Mouse (Mus musculus) gastrocnemius, postnatal 36 days (tissue): ENCODE data around the gene Cdc27. TPM values are rescaled to one million over a fixed set of nuclear protein-coding genes. Genes with fewer than 3 reads are reported as not detected.
"Not testable (repeated sequence)": the region's sequence is repeated elsewhere in the genome, so short reads cannot be mapped to it uniquely, and the experiment has no call there.

Experiments
- DNase-seq, 2 experiments: peaks; one replicate each; pipeline ENCODE4 v3.0.0; 2022
- intact Hi-C: fragments of 180-260 bp; cut with DNase I; formaldehyde crosslinking; loops from one replicate; pipeline ENCODE4 v1.15.1; 2025
- total RNA-seq, 2 experiments: library from RNA; stranded (reverse); gene quantifications; 2 replicates each; pipeline ENCODE4 v1.2.3; 2021

Gene Cdc27
- total RNA-seq, 2 experiments from 2014 or later = 24.9 to 25.2 TPM

- intact Hi-C loops = no loop called here
- DNase-seq = no peak
These were observed 21.7 kb upstream of the Cdc27 start for GRCm38 (mm10) chr11:104572091-104572490.

DNA sequence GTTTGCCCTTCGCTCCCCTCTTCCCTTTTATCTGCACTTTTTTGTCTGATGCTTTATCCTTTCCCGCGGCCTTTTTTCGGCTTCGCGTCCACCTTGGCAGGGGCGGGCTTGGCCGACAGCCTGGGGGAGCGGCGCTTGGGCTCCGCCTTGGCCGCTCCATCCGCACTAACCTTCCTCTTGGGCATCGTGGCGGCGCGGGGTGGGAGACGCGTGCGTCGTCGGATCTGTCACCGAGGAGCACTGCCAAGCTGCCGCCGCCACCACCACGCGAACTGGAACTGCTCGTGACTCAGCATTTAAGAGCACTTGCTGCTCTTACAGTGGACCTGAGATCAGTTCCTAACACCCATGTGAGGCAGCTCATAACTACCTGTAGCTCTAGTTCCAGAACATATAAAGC lies 21.0 kb upstream of the Cdc27 start:
- DNase-seq, intact Hi-C loops: not testable (repeated sequence)

DNA sequence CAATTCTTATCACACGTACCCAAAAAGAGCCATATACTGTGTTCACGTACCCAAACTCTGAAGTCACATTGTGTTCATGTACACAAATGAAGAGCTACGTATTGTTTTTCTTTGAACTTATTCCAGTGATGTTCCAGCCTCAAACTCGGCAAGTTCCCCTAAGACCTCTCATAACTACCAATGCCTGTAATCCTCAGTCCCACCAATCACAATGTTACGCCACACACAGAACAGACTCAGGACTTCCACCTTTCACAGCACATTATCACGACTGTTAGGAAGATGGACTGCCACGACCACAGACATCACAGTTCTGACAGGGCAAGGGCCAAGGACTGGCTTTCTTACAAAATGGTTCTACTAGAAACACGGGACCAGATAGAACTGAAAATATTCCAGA lies 20.1 kb upstream of the Cdc27 start:
- DNase-seq, intact Hi-C loops: not testable (repeated sequence)

GRCm38 (mm10) chr11:104568326-104568725 lies 17.9 kb upstream of the Cdc27 start:
- DNase-seq = no peak
- intact Hi-C loops = no loop called here

DNA sequence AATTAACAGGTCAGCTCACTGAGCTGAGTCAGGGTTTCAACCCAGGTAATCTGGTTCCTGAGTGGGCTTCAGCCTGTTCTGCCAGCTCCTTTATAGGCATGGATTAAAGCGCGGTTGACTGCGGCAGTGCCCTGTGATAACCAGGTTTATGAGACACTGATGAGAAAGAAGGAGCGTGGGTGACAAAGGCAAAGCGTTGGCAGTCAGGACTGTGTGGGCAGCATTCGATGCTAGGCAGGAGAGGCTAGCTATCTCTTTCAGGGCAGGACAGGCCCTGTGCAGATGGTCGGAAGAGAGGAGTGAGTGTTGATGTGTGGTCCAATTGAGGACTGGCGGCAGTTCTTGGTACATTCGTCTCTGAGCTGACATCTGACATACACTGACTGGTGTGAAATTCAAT lies 17.3 kb upstream of the Cdc27 start:
- no peak for DNase-seq
- intact Hi-C loops = no loop called here

DNA sequence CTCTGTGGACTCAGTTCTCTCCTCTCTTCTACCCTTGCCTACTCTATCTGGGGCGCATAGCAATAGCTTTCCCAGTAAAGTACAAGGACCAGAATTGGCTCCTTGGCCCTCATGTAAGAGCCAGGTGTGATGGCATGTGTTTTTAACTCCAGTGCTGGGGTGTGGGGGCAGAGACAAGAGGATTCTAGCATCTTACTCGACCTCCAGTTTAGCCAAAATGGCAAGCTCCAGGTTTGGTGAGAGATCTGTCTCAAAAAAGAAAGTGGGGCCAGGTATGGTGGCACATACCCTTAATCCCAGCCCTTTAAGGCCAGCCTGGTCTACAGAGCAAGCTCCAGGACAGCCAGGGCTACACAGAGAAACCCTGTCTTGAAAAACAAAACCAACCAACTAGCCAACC lies 16.4 kb upstream of the Cdc27 start:
- DNase-seq = no peak
- intact Hi-C loops = no loop called here

GRCm38 (mm10) chr11:104566097-104566496 lies 15.7 kb upstream of the Cdc27 start:
- no peak for DNase-seq
- intact Hi-C loops = no loop called here

GRCm38 (mm10) chr11:104565172-104565571 lies 14.8 kb upstream of the Cdc27 start:
- intact Hi-C loops = no loop called here

GRCm38 (mm10) chr11:104563496-104563895 lies 13.1 kb upstream of the Cdc27 start:
- intact Hi-C loops = no loop called here
- DNase-seq = no peak

More at GRCm38 (mm10) chr11:104565172-104565571, 14.8 kb upstream of the Cdc27 start:
- no peak for DNase-seq

DNA sequence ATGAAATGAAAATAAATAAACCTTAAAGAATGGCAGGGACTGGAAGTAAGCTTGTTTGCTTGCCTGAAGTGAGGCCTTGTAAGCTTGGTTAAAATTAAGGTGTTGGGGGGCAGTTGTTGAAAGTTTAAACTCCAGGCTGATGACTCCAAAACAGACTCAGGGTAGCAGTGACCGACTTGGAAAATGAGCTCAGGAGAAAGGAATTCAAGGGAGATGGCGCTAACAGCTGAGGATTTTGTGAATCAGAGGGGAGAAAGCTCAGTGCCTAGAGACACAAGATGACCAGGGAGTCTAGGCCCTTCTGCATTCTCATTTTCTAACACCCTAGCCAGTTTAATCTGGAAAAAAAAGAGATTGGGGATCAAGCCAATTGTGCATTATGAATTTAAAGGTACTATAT lies 10.6 kb upstream of the Cdc27 start:
- intact Hi-C loops = no loop called here
- DNase-seq = no peak

- intact Hi-C loops = no loop called here
These were observed 8.4 kb upstream of the Cdc27 start for GRCm38 (mm10) chr11:104558651-104559403.

GRCm38 (mm10) chr11:104558065-104558464 lies 7.6 kb upstream of the Cdc27 start:
- intact Hi-C loops = no loop called here

More at GRCm38 (mm10) chr11:104558651-104559403, 8.4 kb upstream of the Cdc27 start:
- no peak for DNase-seq

DNA sequence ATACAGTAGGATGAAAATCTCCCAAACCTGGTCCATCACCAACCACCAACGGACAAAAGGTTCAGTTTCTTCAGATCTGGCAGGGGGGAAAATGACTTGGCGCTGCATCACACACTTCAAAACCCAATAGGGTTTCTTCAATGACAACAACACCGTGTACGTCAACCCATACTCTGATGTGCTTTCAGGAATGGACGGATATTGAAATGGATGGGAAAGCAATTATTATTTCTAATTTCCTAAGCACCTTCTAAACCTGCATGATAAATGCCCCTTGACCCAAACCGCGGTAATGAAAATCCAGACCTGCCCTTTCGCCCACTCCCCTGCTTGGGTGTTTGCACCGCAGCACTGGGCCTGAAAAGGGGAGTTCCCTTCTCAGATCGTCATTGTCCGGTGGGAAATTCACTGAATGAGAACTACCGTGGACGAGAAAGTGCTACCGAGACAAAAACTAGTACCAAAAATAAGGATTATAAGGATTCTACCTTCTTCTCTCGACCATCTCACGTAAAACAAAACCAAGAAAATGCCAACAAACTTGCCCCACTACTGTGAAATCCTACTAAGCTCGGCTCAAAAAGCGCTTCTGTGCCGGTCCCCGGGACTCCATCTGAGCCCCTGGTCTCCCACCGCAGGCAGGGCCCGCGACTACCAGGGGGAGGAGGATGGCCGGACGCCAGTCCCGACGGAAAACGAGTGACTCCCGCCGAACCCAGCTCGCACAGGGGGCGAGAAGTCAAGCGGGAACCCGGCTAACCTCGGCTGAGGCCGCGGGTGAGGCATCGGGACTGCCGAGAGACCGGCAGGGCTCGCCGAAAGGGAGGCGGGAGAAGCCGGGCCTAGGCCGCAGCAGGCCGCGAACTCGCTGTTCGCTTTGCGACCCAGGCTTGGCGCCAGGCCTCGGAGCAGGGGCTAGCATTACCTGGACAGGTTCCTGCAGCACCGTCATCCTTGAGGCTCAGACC lies 698 bp downstream of the Cdc27 start:
- peak in 1 of 2 experiments; percentile 73 for DNase-seq
- intact Hi-C loops = no loop called here

More at GRCm38 (mm10) chr11:104558065-104558464, 7.6 kb upstream of the Cdc27 start:
- DNase-seq = no peak

DNA sequence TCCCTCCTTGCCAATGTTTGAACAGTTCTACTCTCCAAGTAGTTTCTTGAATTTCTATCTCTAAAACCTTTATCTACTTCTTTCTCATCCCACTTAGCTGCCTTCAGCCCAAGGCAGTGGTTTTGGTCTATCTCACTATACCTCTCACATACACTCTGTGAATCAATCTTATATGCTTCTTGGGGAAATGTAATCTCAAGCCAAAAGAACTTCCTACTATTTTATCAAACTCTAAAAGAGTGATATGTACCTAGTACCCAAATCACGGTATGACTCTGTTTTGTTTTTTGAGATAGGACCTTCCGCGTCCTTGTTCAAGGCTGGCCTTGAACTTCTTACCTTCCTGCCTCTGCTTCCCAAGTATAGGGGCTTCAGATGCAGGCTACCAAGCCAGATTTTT lies 2.9 kb downstream of the Cdc27 start:
- intact Hi-C loops = no loop called here
- DNase-seq = no peak

DNA sequence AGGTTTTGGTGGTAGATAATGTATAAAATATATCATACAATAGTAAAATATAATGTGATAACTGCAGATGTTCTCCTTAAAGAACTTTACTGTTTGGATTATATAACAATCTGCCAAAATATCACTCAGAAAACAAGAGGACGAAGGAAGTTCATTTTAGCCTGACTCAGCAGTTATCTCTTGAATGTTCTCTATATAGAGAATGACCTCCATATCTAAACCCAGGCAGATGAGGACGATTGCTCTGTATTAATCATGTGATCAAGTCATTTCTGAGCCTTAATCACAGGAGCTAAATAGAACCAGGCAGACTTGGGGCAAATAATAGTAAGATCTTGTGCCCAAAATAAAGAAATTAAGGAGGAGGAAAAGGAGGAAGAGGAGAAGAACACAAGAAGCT lies 5.9 kb downstream of the Cdc27 start:
- DNase-seq = no peak
- intact Hi-C loops = no loop called here

GRCm38 (mm10) chr11:104543337-104543736 lies 7.1 kb downstream of the Cdc27 start:
- DNase-seq, intact Hi-C loops: not testable (repeated sequence)

- intact Hi-C loops = no loop called here
- no peak for DNase-seq
These were observed 10.6 kb downstream of the Cdc27 start for GRCm38 (mm10) chr11:104539811-104540210.

GRCm38 (mm10) chr11:104537945-104538555 lies 12.4 kb downstream of the Cdc27 start:
- DNase-seq = no peak
- intact Hi-C loops = no loop called here

DNA sequence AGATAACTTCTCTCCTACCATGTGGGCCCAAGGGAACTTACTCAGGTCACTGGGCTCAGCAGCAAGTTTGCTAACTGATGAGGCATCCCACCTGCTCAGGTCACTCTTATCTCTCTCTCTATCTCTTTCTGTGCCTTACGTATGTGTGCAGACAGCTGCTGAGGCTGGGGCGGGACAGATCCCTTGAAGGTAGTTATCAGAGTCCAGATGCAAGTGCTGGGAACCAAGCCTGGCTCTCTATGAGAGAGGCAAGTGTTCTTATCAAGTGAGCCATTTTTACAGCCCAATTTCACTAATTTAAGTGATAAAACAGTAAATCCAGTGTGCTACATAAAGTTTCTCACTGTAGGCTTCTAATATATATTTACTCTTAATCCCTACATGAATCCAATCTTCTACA lies 13.6 kb downstream of the Cdc27 start:
- no peak for DNase-seq
- intact Hi-C loops = no loop called here

DNA sequence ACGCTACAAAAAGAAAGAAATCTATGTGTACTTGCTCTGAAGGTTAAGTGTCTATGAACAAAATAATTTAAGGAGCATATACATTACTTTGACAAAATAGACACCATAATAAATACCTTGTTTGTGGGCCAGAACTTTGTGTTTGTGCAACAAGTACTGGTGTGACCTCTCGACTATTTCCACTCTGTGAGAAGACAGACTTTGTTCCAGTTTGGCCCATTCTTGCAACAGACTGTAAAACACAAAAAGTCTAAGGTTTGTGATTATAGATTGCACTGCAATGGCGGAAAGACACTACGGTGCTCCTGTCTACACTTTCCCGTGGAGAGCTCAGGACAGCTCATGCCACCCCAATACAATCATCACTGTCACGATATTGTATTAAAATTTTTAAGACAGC lies 24.5 kb downstream of the Cdc27 start:
- intact Hi-C loops = no loop called here
- no peak for DNase-seq

DNA sequence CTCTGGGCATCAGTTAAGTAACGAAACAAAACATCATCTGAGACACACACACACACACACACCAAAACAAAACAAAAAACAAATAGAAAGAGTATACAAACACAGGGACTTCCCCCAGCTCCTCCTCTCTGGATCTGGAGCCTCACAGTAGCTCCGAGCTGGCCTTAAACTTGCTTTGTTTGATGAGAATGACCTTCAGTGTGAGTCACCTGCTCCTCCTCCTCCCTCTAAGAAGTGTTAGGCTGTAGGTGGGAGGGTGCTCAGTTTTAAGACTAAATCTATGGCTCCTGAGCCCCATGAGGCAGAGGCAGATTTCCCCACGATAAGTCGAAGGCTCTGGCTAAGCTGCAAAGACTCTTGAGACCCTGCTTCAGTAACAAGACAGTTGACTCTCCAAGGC lies 38.0 kb downstream of the Cdc27 start:
- intact Hi-C loops = no loop called here
- DNase-seq = no peak
